Mouse (Mus musculus) spleen, postnatal 36 days (tissue): ENCODE results near the gene Hnrnpl.

Experiments
- DNase-seq, 2 experiments: peaks; one replicate each; pipeline ENCODE4 v3.0.0; 2022; ENCODE audit warnings: low spot score in 2 of 2, mixed read lengths in 1 of 2

Gene Hnrnpl

DNA sequence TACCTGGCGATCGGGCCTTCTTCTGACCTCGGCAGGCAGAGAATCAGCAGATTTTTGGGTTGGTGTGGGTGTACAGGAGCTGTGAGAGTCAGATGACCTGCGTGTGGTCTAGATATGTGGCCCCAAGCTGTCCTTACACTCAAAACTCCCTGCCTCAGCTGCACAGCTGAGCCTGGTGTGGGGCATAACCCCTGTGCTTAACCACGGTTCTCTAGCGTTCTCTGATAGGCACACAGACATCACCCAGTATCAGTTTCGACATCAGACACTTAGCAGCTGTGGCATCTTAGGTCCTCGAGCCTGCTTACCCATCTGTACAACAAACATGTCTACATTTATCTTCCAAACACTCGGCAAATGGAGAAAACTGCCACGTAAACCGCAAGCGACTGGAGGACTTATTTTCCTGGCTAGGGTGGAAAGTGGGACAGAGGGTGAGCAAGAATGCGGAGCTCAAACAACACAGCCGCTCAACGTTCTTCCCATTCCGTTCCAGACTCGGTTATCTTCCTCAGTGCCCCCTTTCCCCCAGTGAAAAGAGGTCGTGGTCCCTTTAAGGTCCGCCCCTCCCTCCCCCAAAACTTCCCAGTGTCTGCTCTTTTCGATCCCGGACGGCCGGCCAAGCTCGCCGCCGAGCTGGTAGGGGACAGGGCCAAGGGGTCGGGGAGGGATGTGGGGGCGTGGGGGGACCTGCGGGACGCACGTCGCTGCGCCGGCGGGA is at the start of gene Hnrnpl:
Hnrnpl (plus strand) TSS at position 321 of the 721 bp plus-strand sequence.
- DNase-seq: peak; percentile 42 to 56

- no peak for DNase-seq
These were observed 49.7 kb upstream of the Hnrnpl start for GRCm38 (mm10) chr7:28758623-28759022.

DNA sequence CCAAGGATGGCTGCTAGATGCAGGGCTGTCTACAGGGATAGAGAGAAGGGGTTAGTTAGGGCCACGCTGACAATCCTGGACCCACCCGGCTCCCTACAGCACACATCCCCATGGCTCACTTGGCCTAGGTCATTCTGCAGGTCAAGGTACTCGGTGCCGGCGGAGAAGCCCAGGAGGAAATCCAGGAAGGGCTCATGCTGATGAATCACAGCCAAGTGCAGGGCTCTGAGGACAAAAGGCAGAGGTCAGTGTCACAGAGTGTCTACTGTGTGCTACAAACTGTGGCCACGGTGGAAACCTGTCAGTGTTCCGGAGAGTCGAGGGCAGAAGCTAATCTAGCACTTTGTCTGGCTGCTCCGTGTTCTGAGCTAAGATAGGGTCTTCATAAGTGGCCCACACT is 46.4 kb upstream of the Hnrnpl start:
- DNase-seq: no peak

DNA sequence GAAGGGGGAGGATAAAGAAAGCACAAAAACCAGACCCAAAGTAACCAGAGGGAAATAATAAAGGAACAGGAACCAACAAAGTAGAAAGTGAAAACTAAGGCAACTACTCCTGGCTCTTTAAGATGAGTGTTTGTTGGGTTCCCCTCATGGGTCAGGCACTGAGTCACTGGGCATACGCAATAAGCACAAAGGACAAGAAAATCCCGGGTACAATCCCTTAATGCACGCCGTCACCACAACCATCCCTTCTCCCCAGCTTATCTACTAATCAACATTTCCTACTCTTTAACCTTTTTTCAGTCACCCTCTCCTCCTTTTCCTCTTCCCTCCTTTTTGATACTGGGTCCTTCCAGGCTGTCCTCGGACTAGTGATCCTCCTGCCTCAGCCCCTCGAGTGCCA is 43.1 kb upstream of the Hnrnpl start:
- no peak for DNase-seq

DNA sequence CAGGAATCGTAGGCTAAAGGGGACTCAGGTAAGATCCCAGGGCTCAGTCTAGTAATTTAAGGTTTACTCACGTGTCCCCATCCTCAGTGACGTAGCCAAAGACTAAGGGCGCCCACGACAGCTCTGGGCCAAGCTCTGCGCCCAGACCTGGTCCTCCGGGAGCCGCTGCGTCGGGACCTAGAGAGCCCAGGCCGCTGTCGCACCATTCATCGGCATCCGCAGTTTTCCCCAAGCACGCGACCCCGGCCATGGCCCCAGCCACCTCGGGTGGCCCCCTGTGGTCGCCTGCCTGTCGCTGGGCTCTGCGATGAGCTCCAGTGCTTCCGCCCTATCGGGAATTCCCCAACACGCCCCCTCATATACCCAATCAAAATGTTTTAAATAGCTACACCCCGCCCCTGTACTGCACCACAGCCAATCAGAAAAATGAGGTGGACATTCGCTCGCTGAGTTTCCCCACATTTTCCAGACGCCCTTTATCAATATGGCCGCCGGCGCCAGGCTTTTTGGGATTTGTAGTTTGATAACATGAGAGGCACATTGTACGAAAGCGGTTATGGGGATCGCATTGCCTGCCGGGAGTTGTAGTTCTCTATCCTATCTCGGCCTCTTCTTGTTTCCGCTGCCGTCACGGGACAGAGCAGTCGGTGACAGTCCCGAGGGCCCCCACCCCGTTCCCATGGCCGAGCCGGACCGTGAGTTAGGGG is 42.0 kb upstream of the Hnrnpl start, which contains the start of gene Sirt2:
Sirt2 (plus strand) TSS at position 563 of the 707 bp plus-strand sequence.
- peak; percentile 98 to 99 for DNase-seq

DNA sequence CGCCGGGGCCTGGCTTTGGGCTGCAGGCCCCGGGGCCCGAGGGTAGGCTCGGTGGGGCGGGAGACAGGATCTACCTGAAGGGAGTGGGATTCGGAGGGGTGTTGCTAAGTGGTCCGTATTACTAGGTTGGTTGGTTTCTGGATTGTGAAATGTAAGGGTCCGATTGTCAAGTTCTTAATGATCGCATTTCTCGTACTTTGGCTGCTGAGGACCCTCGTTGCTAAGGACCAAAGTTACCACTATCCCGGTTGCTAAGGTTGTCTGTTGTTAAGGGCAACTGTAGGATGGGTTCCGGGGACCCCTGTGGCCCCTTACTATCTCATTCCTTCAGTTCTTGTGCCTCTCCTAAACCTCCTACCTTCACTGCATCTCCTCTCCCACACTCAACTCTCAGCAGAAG is 41.4 kb upstream of the Hnrnpl start:
- DNase-seq: no peak

DNA sequence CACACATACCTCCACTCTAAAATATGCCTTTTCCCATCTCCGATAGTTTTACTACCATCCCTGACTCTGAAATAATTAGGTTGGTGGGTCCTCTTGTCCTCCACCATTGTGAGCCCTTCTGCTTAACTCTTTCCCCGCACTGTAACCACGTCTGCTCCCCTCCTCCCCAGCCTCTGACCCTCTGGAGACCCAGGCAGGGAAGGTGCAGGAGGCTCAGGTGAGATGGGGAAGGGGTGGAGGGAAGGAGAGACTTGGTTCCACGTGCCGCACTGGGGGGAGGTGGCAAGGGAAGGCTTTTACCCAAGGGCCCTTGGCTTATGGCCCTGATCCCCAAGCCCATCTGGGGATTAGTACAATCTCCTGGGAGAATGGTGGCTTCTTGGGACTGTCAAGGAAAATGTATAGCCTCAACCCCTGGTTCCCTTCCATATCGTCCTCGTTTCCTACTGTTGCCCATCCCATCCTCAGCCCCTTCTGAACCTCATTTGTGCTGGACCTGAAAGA is 40.8 kb upstream of the Hnrnpl start, which contains the start of gene Nfkbib:
Nfkbib (minus strand) TSS at position 51 of the 504 bp plus-strand sequence.
- no peak for DNase-seq

GRCm38 (mm10) chr7:28769414-28769958 is 38.9 kb upstream of the Hnrnpl start:
- DNase-seq: no peak

- DNase-seq: no peak
These were observed 38.0 kb upstream of the Hnrnpl start for GRCm38 (mm10) chr7:28770309-28770708.

GRCm38 (mm10) chr7:28771867-28772266 is 36.5 kb upstream of the Hnrnpl start:
- DNase-seq: no peak

GRCm38 (mm10) chr7:28773163-28773562 is 35.2 kb upstream of the Hnrnpl start:
- DNase-seq: no peak

GRCm38 (mm10) chr7:28774164-28774563 is 34.2 kb upstream of the Hnrnpl start:
- no peak for DNase-seq

GRCm38 (mm10) chr7:28775129-28775528 is 33.2 kb upstream of the Hnrnpl start:
- DNase-seq: no peak

- no peak for DNase-seq
These were observed 29.5 kb upstream of the Hnrnpl start for GRCm38 (mm10) chr7:28778825-28779224.

- DNase-seq: peak; percentile 85 to 92
These were observed 28.2 kb upstream of the Hnrnpl start for GRCm38 (mm10) chr7:28780067-28780658.

GRCm38 (mm10) chr7:28780857-28781256 is 27.5 kb upstream of the Hnrnpl start:
- peak; percentile 69 to 72 for DNase-seq

GRCm38 (mm10) chr7:28781261-28781663 is 27.1 kb upstream of the Hnrnpl start:
- DNase-seq: peak; percentile 84 to 85

DNA sequence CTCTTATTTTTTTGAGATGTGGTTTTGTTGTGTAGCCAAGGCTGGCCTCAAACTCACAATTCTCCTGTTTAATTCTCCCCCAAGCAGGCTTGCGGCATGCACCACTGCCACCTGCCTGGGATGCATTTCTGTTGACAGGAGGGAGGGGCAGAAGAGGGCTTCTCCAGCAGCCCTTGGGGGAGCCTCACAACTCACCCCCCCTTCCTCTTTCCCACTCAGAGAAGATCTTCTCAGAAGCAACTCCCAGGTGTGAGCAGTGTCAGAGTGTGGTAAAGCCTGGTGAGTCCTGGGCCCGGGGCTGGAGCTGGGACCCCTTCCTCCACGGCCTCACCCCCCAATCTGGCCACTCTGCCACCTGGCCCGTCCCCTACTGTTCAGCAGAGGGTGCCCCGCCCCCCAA is 23.2 kb upstream of the Hnrnpl start:
- no peak for DNase-seq

DNA sequence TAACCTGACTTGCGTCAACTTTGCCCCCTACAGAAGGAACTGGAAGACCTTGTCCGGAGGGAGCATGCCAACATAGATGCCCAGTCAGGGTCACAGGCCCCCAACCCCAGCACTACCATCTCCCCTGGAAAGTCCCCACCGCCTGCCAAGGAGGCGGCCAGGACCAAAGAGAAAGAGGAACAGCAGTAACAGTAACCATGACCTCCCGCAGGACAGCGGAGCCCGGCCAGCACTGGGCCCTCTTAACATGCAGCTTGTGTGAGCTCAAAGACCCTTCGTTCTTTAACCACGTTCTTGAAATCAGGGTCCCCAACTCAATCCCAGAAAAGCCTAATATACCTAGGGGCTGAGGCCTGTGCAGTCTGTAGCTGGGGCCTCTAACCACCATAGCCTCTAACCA is 20.5 kb upstream of the Hnrnpl start:
- DNase-seq: peak; percentile 43 to 55

DNA sequence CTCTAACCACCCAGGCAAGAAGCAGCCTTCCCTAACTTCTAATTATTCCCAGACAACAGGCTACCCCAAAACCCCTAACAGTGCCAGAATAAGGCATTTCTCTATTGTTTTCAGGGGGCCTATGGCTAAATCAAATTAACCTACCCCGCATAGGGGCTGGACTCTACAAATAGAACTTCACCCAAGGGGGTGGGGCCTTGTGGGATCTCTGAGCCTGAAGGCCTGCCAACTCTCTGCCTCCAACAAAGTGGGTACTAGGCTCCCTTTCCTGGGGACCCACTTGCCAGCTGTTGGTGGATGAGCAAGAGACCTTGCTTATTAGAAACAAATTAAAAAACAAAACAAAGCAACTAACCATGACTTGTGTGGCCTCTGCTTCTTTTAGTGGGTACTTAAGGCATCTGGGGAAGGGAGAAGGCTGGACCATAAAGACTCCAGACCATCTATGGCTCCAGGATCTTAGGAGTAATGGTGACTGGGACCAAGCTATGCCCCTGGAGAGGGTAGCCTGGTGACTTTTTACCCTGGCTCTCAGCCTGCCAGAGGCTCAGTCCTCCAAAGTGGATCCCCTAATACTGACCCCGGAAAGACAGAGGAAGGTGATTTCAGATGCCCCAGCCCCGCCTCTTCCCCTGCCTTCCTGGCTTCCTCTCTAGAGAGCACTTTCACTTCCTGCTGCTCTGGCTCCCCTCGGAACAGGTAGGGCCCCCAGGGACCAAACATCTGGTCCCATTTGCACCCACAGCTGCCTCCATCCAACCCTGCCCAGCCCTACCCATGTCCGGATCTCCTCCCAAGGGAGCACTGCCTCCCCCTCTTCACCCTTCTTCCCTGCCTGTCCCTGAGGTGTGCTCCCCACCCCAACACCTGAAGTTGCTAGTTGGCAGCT is 19.8 kb upstream of the Hnrnpl start, which contains the start of gene Rinl:
Rinl (plus strand) TSS at position 663 of the 889 bp plus-strand sequence.
- DNase-seq: peak; percentile 94 to 95

DNA sequence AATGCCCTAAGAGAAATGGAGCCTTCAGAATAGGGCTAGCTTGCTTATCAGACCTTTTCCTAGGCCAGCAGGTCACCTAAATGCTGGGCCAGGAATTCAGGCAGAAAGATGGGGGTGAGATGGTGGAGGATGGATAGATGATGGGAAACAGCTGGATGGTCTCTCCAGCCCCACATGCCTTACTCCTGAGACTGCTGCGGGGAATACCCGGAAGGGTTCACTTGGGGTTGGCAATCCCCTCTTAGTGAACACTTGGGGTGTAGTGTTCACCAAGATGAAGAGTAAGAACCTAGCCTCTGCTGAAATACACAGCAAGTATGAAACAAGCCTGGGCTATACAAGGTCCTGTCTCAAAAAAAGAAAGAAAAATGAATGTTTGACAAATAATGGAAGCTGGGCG is 19.1 kb upstream of the Hnrnpl start:
- no peak for DNase-seq
